Mouse (Mus musculus) liver, embryonic 14.5 days (tissue): Measurements from ENCODE around the gene Opn3. TPM values are rescaled to one million over a fixed set of nuclear protein-coding genes. Genes with fewer than 3 reads are reported as not detected.

Experiments used
- ATAC-seq: fragments of 200-750 bp; cut with Nextera tagmentation; 2 replicates; pipeline ENCODE4 v1.8.0; 2017; ENCODE audit warnings: moderate number of reproducible peaks, mild to moderate bottlenecking, moderate library complexity; ENCODE audit not compliant: insufficient read depth
- DNase-seq, 3 experiments: peaks; one replicate each; pipeline ENCODE4 v3.0.0-alpha.2; 2012 to 2013; ENCODE audit warnings: low read depth in 3 of 3, low spot score in 3 of 3
- H3K27ac ChIP-seq: fragments of 300-500 bp; sonication (generic); 2 replicates; pipeline ENCODE4 v1.5.1; 2014; ENCODE audit warnings: moderate library complexity, mild to moderate bottlenecking, control low read depth, inconsistent platforms
- H3K27me3 ChIP-seq: fragments of 300-500 bp; sonication (generic); 2 replicates; pipeline ENCODE4 v1.6.1; 2014; ENCODE audit warnings: mild to moderate bottlenecking, low read length, moderate library complexity; ENCODE audit not compliant: control insufficient read depth, insufficient read depth
- H3K36me3 ChIP-seq: fragments of 300-500 bp; sonication (generic); replicated peaks from 2 replicates; pipeline ENCODE4 v1.6.1; 2014; ENCODE audit warnings: low read depth; ENCODE audit not compliant: control insufficient read depth, insufficient read depth
- H3K4me1 ChIP-seq, 2 experiments: fragments of 200-500 bp in 1 of 2; fragments of 300-500 bp in 1 of 2; sonication (generic) in 1 of 2; replicated peaks; 2 replicates each; pipeline ENCODE4 v1.6.1; 2012 to 2014; ENCODE audit warnings: antibody characterized with exemption in 1 of 2, inconsistent platforms in 1 of 2, low read length in 1 of 2; ENCODE audit not compliant: control insufficient read depth in 2 of 2, insufficient read depth in 2 of 2
- H3K4me2 ChIP-seq: fragments of 300-500 bp; sonication (generic); 2 replicates; pipeline ENCODE4 v1.6.1; 2014; ENCODE audit warnings: low read depth, mild to moderate bottlenecking, control low read depth, moderate library complexity
- H3K4me3 ChIP-seq, 2 experiments: fragments of 200-500 bp in 1 of 2; fragments of 300-500 bp in 1 of 2; sonication (generic) in 1 of 2; 2 replicates each; pipeline ENCODE4 v1.5.1; 2012 to 2014; ENCODE audit warnings: low read depth in 2 of 2, low read length in 2 of 2, mild to moderate bottlenecking in 2 of 2, control low read depth in 1 of 2, inconsistent platforms in 1 of 2, moderate library complexity in 1 of 2; ENCODE audit not compliant: insufficient read depth in 1 of 2
- H3K9ac ChIP-seq: fragments of 300-500 bp; sonication (generic); replicated peaks from 2 replicates; pipeline ENCODE4 v1.6.1; 2014; ENCODE audit warnings: mild to moderate bottlenecking, control low read depth, moderate library complexity
- H3K9me3 ChIP-seq: fragments of 300-500 bp; sonication (generic); 2 replicates; pipeline ENCODE4 v1.6.1; 2016; ENCODE audit warnings: low read length, mixed read lengths; ENCODE audit not compliant: control insufficient read depth
- CTCF ChIP-seq: IDR thresholded peaks from 2 replicates; pipeline ENCODE4 v1.5.1; 2016; ENCODE audit warnings: antibody characterized with exemption, low read depth, control low read depth
- EP300 ChIP-seq: IDR thresholded peaks from 2 replicates; pipeline ENCODE4 v1.6.1; 2016; ENCODE audit warnings: antibody characterized with exemption, low read depth
- WGBS: fragments of 180-500 bp; shearing (Covaris S2); extraction: QIAGEN DNeasy Blood & Tissue Kit; methylation state at CpG from one replicate; pipeline ENCODE4 v1.1.7; 2014; ENCODE audit not compliant: insufficient replicate concordance; 5-methylcytosine and 5-hydroxymethylcytosine counted together
- polyA plus RNA-seq, 2 experiments: library from polyadenylated mRNA; depleted of rRNA in 1 of 2; stranded (reverse) in 1 of 2; unstranded in 1 of 2; fragments of >200 nt; fragmentation: Nextera tagmentation in 1 of 2; extraction: Ambion mirVana in 1 of 2; gene quantifications; 2 replicates each; pipeline versions ENCODE4 v1.2.1 to v1.2.3; 2012 to 2014

Opn3 gene
- polyA plus RNA-seq, 2 experiments, result 0.54 to 1.1 TPM

GRCm38 (mm10) chr1:175640435-175641150 is 52.0 kb downstream of the Opn3 start:
- ATAC-seq (no peak), DNase-seq (no peak)
- Histone ChIP-seq H3K4me1 (no peaks in the 10 kb centered on the region), H3K27ac (no peak overlapping the region), H3K36me3 (no peaks in the 10 kb centered on the region), H3K9ac (no peak overlapping the region), H3K27me3 (no peaks in the 10 kb centered on the region), H3K4me2 (no peak overlapping the region), H3K4me3 (no peak overlapping the region), H3K9me3 (no peaks in the 10 kb centered on the region)
- WGBS, result 52% methylated on average over 6 of the region's 6 CpGs
- no peak for TF ChIP-seq EP300

GRCm38 (mm10) chr1:175639072-175639471 is 53.5 kb downstream of the Opn3 start:
- Histone ChIP-seq H3K4me2 (no peak overlapping the region), H3K36me3 (no peaks in the 10 kb centered on the region), H3K27me3 (no peaks in the 10 kb centered on the region), H3K9ac (no peak overlapping the region), H3K4me1 (no peaks in the 10 kb centered on the region), H3K27ac (no peak overlapping the region), H3K9me3 (no peaks in the 10 kb centered on the region), H3K4me3 (no peak overlapping the region)
- 55% methylated on average over 7 of the region's 7 CpGs for WGBS
- no peak for TF ChIP-seq CTCF
- no peak for TF ChIP-seq EP300
- ATAC-seq, result no peak
- DNase-seq, result no peak

DNA sequence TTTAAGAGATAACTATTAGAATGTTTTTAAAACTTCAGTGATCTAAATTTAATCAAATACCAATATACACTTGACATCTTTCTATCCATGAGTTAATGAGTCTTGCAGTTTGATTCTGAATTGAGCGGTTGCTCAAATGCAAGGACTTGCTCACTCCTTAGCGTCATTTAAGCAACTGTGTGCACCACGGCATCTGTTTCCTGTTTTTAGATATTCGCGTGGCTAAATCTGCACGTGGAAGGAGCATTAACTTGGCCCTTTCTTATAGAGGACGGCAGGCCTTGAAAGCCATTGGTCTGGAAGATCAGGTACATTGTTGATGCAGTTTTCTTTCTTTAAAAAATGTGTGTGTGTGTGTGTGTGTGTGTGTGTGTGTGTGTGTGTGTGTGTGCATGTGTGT is 54.9 kb downstream of the Opn3 start:
- Histone ChIP-seq H3K27ac (no peak overlapping the region), H3K4me3 (no peak overlapping the region), H3K4me2 (no peak overlapping the region), H3K4me1 (no peaks in the 10 kb centered on the region), H3K9me3 (no peaks in the 10 kb centered on the region), H3K9ac (no peak overlapping the region), H3K36me3 (no peaks in the 10 kb centered on the region), H3K27me3 (no peaks in the 10 kb centered on the region)
- DNase-seq, result no peak
- TF ChIP-seq EP300 (no peak), CTCF (no peak)
- WGBS, result 29% methylated on average over 7 of the region's 7 CpGs
- ATAC-seq, result no peak

DNA sequence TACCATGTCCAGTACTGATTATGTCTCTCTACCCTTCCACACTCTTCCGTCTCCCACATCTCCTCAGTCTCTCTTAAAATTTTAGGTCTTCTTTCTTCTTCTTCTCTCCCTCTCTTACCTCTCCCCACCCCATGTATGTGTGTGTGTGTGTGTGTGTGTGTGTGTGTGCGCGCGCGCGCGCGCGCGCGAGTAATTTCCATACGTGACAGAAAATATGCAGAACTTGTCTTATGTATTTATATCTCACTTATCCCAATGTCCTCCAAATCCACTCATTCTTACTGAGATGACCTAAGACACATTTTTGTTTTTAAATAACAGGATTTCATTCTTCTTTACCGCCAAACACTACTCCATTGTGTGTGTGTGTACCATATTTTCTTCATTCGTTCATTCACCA is 60.1 kb downstream of the Opn3 start:
- DNase-seq (no peak), ATAC-seq (no peak)
- Histone ChIP-seq H3K4me1 (peaks cover 0 to 4% of the 10 kb centered on the region in 2 experiments; a peak in 2 of 4 replicates), H3K27ac (no peak overlapping the region), H3K9me3 (no peaks in the 10 kb centered on the region), H3K4me2 (peak overlapping the region; percentile 21; the same call in 1 of the 2 replicates), H3K9ac (no peak overlapping the region), H3K27me3 (no peaks in the 10 kb centered on the region), H3K36me3 (no peaks in the 10 kb centered on the region), H3K4me3 (no peak overlapping the region)
- WGBS, result 90% methylated on average over 14 of the region's 14 CpGs
- no peak for TF ChIP-seq EP300
- no peak for TF ChIP-seq CTCF

DNA sequence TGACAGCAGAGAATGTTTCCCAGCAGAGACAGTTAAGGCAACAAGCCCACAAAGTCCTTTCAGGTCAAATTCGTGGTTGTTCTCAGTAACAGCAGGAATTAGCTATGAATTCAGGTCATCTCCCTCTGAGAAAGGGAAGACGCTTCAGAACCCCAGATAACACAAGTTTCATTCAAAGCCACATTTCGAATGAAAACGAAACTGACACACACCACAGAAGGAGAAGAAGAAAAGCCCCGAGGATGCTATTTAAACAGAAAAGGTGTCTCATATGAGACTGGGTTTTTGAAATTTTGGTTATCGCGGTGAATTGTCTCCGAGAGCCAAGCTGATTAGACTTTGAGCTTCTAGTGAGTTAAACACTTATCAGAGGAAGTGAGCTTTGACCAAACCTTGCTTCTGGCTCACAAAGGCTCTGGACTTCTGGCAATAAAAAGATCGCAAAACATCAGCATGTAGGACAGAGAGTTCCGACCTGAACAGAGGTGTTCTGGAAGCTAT is 60.8 kb downstream of the Opn3 start:
- WGBS, result 31% methylated on average over 10 of the region's 10 CpGs

More for the DNA sequence above, 60.8 kb downstream of the Opn3 start:
- Histone ChIP-seq H3K36me3 (no peaks in the 10 kb centered on the region), H3K4me3 (no peak overlapping the region), H3K27me3 (no peaks in the 10 kb centered on the region), H3K27ac (no peak overlapping the region), H3K9ac (no peak overlapping the region), H3K4me1 (peaks cover 0 to 4% of the 10 kb centered on the region in 2 experiments; a peak in 2 of 4 replicates), H3K9me3 (no peaks in the 10 kb centered on the region), H3K4me2 (peak overlapping the region; percentile 38)
- DNase-seq, result no peak
- TF ChIP-seq EP300, result no peak
- no peak; the same call in 1 of the 2 replicates for ATAC-seq
